Mouse (Mus musculus): Measurements from ENCODE around the gene Ska2.

The Ska2 gene

GRCm38 (mm10) chr11:87163751-87164150 lies 54.7 kb downstream of the Ska2 start:
- in situ Hi-C loops (cut with MboI, MseI): no loop called here

- in situ Hi-C loops (cut with MboI, MseI): no loop called here
These were observed 64.6 kb downstream of the Ska2 start for GRCm38 (mm10) chr11:87173625-87174024.
